Mouse (Mus musculus) gastrocnemius, postnatal 10 days (tissue): ENCODE measurements around the gene Ppara. TPM values are rescaled to one million over a fixed set of nuclear protein-coding genes. Genes with fewer than 3 reads are reported as not detected.
"Not testable (repeated sequence)": the region's sequence is repeated elsewhere in the genome, so short reads cannot be mapped to it uniquely, and the experiment has no call there.

Experiments
- DNase-seq: peaks from one replicate; pipeline ENCODE4 v3.0.0; 2021; ENCODE audit warnings: mixed read lengths
- total RNA-seq, 2 experiments: library from RNA; stranded (reverse); gene quantifications; 2 replicates each; pipeline ENCODE4 v1.2.3; 2021

Gene Ppara
- total RNA-seq, 2 experiments from 2014 or later = 5.0 to 6.5 TPM

- no peak for DNase-seq
Measured at GRCm38 (mm10) chr15:85757768-85758167, 23.0 kb downstream of the Ppara start.

GRCm38 (mm10) chr15:85762761-85763160 lies 28.0 kb downstream of the Ppara start:
- no peak for DNase-seq

GRCm38 (mm10) chr15:85765022-85765421 lies 30.2 kb downstream of the Ppara start:
- DNase-seq = no peak

GRCm38 (mm10) chr15:85766677-85767076 lies 31.9 kb downstream of the Ppara start:
- no peak for DNase-seq

- DNase-seq = no peak
Measured at GRCm38 (mm10) chr15:85768991-85769390, 34.2 kb downstream of the Ppara start.

GRCm38 (mm10) chr15:85771306-85772121 lies 36.7 kb downstream of the Ppara start:
- DNase-seq = no peak

- DNase-seq = no peak
Measured at GRCm38 (mm10) chr15:85772146-85772740, 37.5 kb downstream of the Ppara start.

GRCm38 (mm10) chr15:85774419-85774818 lies 39.6 kb downstream of the Ppara start:
- DNase-seq = no peak

- DNase-seq = no peak
Measured at GRCm38 (mm10) chr15:85775001-85775400, 40.2 kb downstream of the Ppara start.

GRCm38 (mm10) chr15:85776241-85776640 lies 41.5 kb downstream of the Ppara start:
- no peak for DNase-seq

GRCm38 (mm10) chr15:85776771-85777170 lies 42.0 kb downstream of the Ppara start:
- no peak for DNase-seq

- DNase-seq = not testable (repeated sequence)
Measured at GRCm38 (mm10) chr15:85778891-85779290, 44.1 kb downstream of the Ppara start.

GRCm38 (mm10) chr15:85783146-85783545 lies 48.4 kb downstream of the Ppara start:
- no peak for DNase-seq

GRCm38 (mm10) chr15:85784341-85784740 lies 49.6 kb downstream of the Ppara start:
- no peak for DNase-seq

- no peak for DNase-seq
Measured at GRCm38 (mm10) chr15:85786711-85787110, 51.9 kb downstream of the Ppara start.

GRCm38 (mm10) chr15:85787482-85787881 lies 52.7 kb downstream of the Ppara start:
- no peak for DNase-seq

GRCm38 (mm10) chr15:85788051-85788450 lies 53.3 kb downstream of the Ppara start:
- DNase-seq = no peak

GRCm38 (mm10) chr15:85788633-85789032 lies 53.9 kb downstream of the Ppara start:
- DNase-seq = no peak

GRCm38 (mm10) chr15:85791449-85791848 lies 56.7 kb downstream of the Ppara start:
- DNase-seq = no peak

GRCm38 (mm10) chr15:85792819-85793218 lies 58.0 kb downstream of the Ppara start:
- DNase-seq = peak; percentile 59

- DNase-seq = no peak
Measured at GRCm38 (mm10) chr15:85795516-85795915, 60.7 kb downstream of the Ppara start.

GRCm38 (mm10) chr15:85798676-85799075 lies 63.9 kb downstream of the Ppara start:
- no peak for DNase-seq

- DNase-seq = no peak
Measured at GRCm38 (mm10) chr15:85802931-85803330, 68.1 kb downstream of the Ppara start.

- no peak for DNase-seq
Measured at GRCm38 (mm10) chr15:85806886-85807285, 72.1 kb downstream of the Ppara start.
